Mouse (Mus musculus) midbrain, embryonic 14.5 days (tissue): ENCODE measurements at regions not wholly inside any gene's neighbourhood (a gene's known extent, or its start where the extent isn't known, plus 50 kb on each side); places are given as distances from the start of the nearest gene placed in this dataset.

ENCODE experiments used
- ATAC-seq: fragments of 200-750 bp; cut with Nextera tagmentation; 2 replicates; pipeline ENCODE4 v1.8.0; 2017; ENCODE audit warnings: moderate number of reproducible peaks, moderate library complexity; ENCODE audit not compliant: low FRiP score, low TSS enrichment
- DNase-seq: peaks from one replicate; pipeline ENCODE4 v3.0.0-alpha.2; 2015
- H3K27ac ChIP-seq: fragments of 300-500 bp; sonication (generic); replicated peaks from 2 replicates; pipeline ENCODE4 v1.5.1; 2014; ENCODE audit warnings: mild to moderate bottlenecking, low read depth, low read length, moderate library complexity
- H3K27me3 ChIP-seq: fragments of 300-500 bp; sonication (generic); 2 replicates; pipeline ENCODE4 v1.6.1; 2014; ENCODE audit warnings: low read length, control low read depth, mixed read lengths; ENCODE audit not compliant: control insufficient read depth, insufficient read depth
- H3K36me3 ChIP-seq: fragments of 300-500 bp; sonication (generic); 2 replicates; pipeline ENCODE4 v1.6.1; 2014; ENCODE audit warnings: low read length, control low read depth; ENCODE audit not compliant: control insufficient read depth, insufficient read depth
- H3K4me1 ChIP-seq: fragments of 300-500 bp; sonication (generic); 2 replicates; pipeline ENCODE4 v1.6.1; 2014; ENCODE audit warnings: mild to moderate bottlenecking, antibody characterized with exemption, low read length, control low read depth; ENCODE audit not compliant: control insufficient read depth, insufficient read depth
- H3K4me2 ChIP-seq: fragments of 300-500 bp; sonication (generic); 2 replicates; pipeline ENCODE4 v1.6.1; 2014; ENCODE audit warnings: mild to moderate bottlenecking, low read length, moderate library complexity
- H3K4me3 ChIP-seq: fragments of 300-500 bp; sonication (generic); replicated peaks from 2 replicates; pipeline ENCODE4 v1.5.1; 2014; ENCODE audit warnings: low read depth, low read length
- H3K9ac ChIP-seq: fragments of 300-500 bp; sonication (generic); replicated peaks from 2 replicates; pipeline ENCODE4 v1.6.1; 2014; ENCODE audit warnings: mild to moderate bottlenecking, low read length, moderate library complexity
- H3K9me3 ChIP-seq: fragments of 300-500 bp; sonication (generic); 2 replicates; pipeline ENCODE4 v1.6.1; 2016; ENCODE audit warnings: low read length, control low read depth, mixed read lengths; ENCODE audit not compliant: control insufficient read depth
- WGBS: fragments of 180-500 bp; shearing (Covaris S2); extraction: QIAGEN DNeasy Blood & Tissue Kit; methylation state at CpG from one replicate; pipeline ENCODE4 v1.1.7; 2014; 5-methylcytosine and 5-hydroxymethylcytosine counted together

- no peak for ATAC-seq
These were observed 185.7 kb downstream of the Hace1 start for GRCm38 (mm10) chr10:45763160-45763955.

GRCm38 (mm10) chr10:45779720-45780119 lies 202.1 kb downstream of the Hace1 start:
- H3K4me1 ChIP-seq = no peaks in the 10 kb centered on the region
- H3K36me3 ChIP-seq = no peaks in the 10 kb centered on the region
- H3K9me3 ChIP-seq = no peaks in the 10 kb centered on the region
- no peaks in the 10 kb centered on the region for H3K27me3 ChIP-seq
- no peak overlapping the region for H3K9ac ChIP-seq
- H3K4me2 ChIP-seq = no peak overlapping the region
- DNase-seq (no peak), ATAC-seq (no peak)
- WGBS = 15% methylated on average over 6 of the region's 6 CpGs
- H3K4me3 ChIP-seq = no peak overlapping the region
- no peak overlapping the region for H3K27ac ChIP-seq

More at GRCm38 (mm10) chr10:45763160-45763955, 185.7 kb downstream of the Hace1 start:
- no peak overlapping the region for H3K4me3 ChIP-seq
- WGBS = 92% methylated on average over 10 of the region's 10 CpGs
- no peaks in the 10 kb centered on the region for H3K9me3 ChIP-seq
- H3K36me3 ChIP-seq = no peaks in the 10 kb centered on the region
- no peak overlapping the region for H3K27ac ChIP-seq
- no peak for DNase-seq
- H3K4me2 ChIP-seq = no peak overlapping the region
- no peak overlapping the region for H3K9ac ChIP-seq
- H3K4me1 ChIP-seq = no peaks in the 10 kb centered on the region
- no peaks in the 10 kb centered on the region for H3K27me3 ChIP-seq

GRCm38 (mm10) chr10:45783026-45783425 lies 205.4 kb downstream of the Hace1 start:
- no peak for ATAC-seq
- Histone ChIP-seq H3K36me3 (no peaks in the 10 kb centered on the region), H3K4me2 (no peak overlapping the region), H3K4me1 (no peaks in the 10 kb centered on the region), H3K9ac (no peak overlapping the region), H3K9me3 (no peaks in the 10 kb centered on the region), H3K27ac (no peak overlapping the region), H3K4me3 (no peak overlapping the region), H3K27me3 (no peaks in the 10 kb centered on the region)
- 40% methylated on average over 5 of the region's 5 CpGs for WGBS
- DNase-seq = no peak

- Histone ChIP-seq H3K4me3 (no peak overlapping the region), H3K9ac (no peak overlapping the region), H3K36me3 (no peaks in the 10 kb centered on the region), H3K27me3 (no peaks in the 10 kb centered on the region), H3K9me3 (no peaks in the 10 kb centered on the region), H3K4me2 (no peak overlapping the region), H3K27ac (no peak overlapping the region), H3K4me1 (no peaks in the 10 kb centered on the region)
- no peak for DNase-seq
- WGBS = 12% methylated on average over 11 of the region's 11 CpGs
- ATAC-seq = no peak
These were observed 206.0 kb downstream of the Hace1 start for GRCm38 (mm10) chr10:45783461-45784149.

GRCm38 (mm10) chr10:45784150-45784479 lies 206.5 kb downstream of the Hace1 start:
- H3K4me3 ChIP-seq = no peak overlapping the region
- H3K27me3 ChIP-seq = no peaks in the 10 kb centered on the region
- no peaks in the 10 kb centered on the region for H3K36me3 ChIP-seq
- no peak overlapping the region for H3K4me2 ChIP-seq
- H3K4me1 ChIP-seq = no peaks in the 10 kb centered on the region
- ATAC-seq (no peak), DNase-seq (no peak)
- no peak overlapping the region for H3K9ac ChIP-seq
- WGBS = 5% methylated on average over 2 of the region's 2 CpGs
- no peak overlapping the region for H3K27ac ChIP-seq
- H3K9me3 ChIP-seq = no peaks in the 10 kb centered on the region

- DNase-seq (no peak), ATAC-seq (no peak)
- H3K27me3 ChIP-seq = no peaks in the 10 kb centered on the region
- WGBS = 48% methylated on average over 4 of the region's 4 CpGs
- no peak overlapping the region for H3K4me3 ChIP-seq
- H3K4me2 ChIP-seq = no peak overlapping the region
- H3K9ac ChIP-seq = no peak overlapping the region
- no peaks in the 10 kb centered on the region for H3K4me1 ChIP-seq
- H3K9me3 ChIP-seq = no peaks in the 10 kb centered on the region
- no peaks in the 10 kb centered on the region for H3K36me3 ChIP-seq
- no peak overlapping the region for H3K27ac ChIP-seq
These were observed 206.9 kb downstream of the Hace1 start for GRCm38 (mm10) chr10:45784575-45784974.

- Histone ChIP-seq H3K4me1 (no peaks in the 10 kb centered on the region), H3K27ac (no peak overlapping the region), H3K27me3 (no peaks in the 10 kb centered on the region), H3K4me2 (no peak overlapping the region), H3K9ac (no peak overlapping the region), H3K36me3 (no peaks in the 10 kb centered on the region), H3K4me3 (no peak overlapping the region), H3K9me3 (no peaks in the 10 kb centered on the region)
- WGBS = 78% methylated on average over 1 of the region's 1 CpGs
- no peak for ATAC-seq
- no peak for DNase-seq
These were observed 210.7 kb downstream of the Hace1 start for GRCm38 (mm10) chr10:45788356-45788755.

GRCm38 (mm10) chr10:45795582-45795981 lies 218.0 kb downstream of the Hace1 start:
- Histone ChIP-seq H3K4me1 (no peaks in the 10 kb centered on the region), H3K4me2 (no peak overlapping the region), H3K27ac (no peak overlapping the region), H3K9ac (no peak overlapping the region), H3K9me3 (no peaks in the 10 kb centered on the region), H3K27me3 (no peaks in the 10 kb centered on the region), H3K36me3 (no peaks in the 10 kb centered on the region), H3K4me3 (no peak overlapping the region)
- ATAC-seq (no peak), DNase-seq (no peak)
- 92% methylated on average over 2 of the region's 2 CpGs for WGBS
